Mouse (Mus musculus) C2C12 (cell line): ENCODE measurements around the gene Gna13. TPM values are rescaled to one million over a fixed set of nuclear protein-coding genes. Genes with fewer than 3 reads are reported as not detected.

Experiments
- H3K27me3 ChIP-seq: one replicate; pipeline ENCODE4 v1.6.1; 2011; ENCODE audit not compliant: control insufficient read depth, insufficient read depth, insufficient read length
- H3K36me3 ChIP-seq: one replicate; pipeline ENCODE4 v1.6.1; 2011; ENCODE audit not compliant: control insufficient read depth, insufficient read depth
- H3K4me3 ChIP-seq: one replicate; pipeline ENCODE4 v1.5.1; 2011; ENCODE audit warnings: mild to moderate bottlenecking, control low read depth; ENCODE audit not compliant: poor library complexity, insufficient read depth, severe bottlenecking
- H3K79me2 ChIP-seq: one replicate; pipeline ENCODE4 v1.6.1; 2011; ENCODE audit not compliant: control insufficient read depth, insufficient read depth
- H3K79me3 ChIP-seq: one replicate; pipeline ENCODE4 v1.6.1; 2011; ENCODE audit warnings: low read depth, control low read depth
- H3ac ChIP-seq: one replicate; pipeline ENCODE3; 2011; ENCODE audit warnings: low read depth; ENCODE audit not compliant: control insufficient read depth, insufficient read length
- CEBPB ChIP-seq: IDR thresholded peaks from one replicate; pipeline ENCODE4 v1.6.1; 2011; ENCODE audit warnings: low read depth, mild to moderate bottlenecking, control low read depth, moderate library complexity
- CTCF ChIP-seq: IDR thresholded peaks from one replicate; pipeline ENCODE4 v1.5.1; 2011; ENCODE audit not compliant: control insufficient read depth, insufficient read depth, insufficient read length
- FOSL1 ChIP-seq: IDR thresholded peaks from one replicate; pipeline ENCODE4 v1.8.0; 2011; ENCODE audit warnings: mild to moderate bottlenecking, low read length; ENCODE audit not compliant: poor library complexity, insufficient read depth, severe bottlenecking
- MAX ChIP-seq: IDR thresholded peaks from one replicate; pipeline ENCODE4 v1.6.1; 2011; ENCODE audit warnings: mild to moderate bottlenecking, control low read depth
- MYOD1 ChIP-seq: IDR thresholded peaks from one replicate; pipeline ENCODE4 v1.6.1; 2011; ENCODE audit warnings: low read depth; ENCODE audit not compliant: control insufficient read depth, insufficient read length
- MYOG ChIP-seq: IDR thresholded peaks from one replicate; pipeline ENCODE4 v1.6.1; 2011; ENCODE audit not compliant: control insufficient read depth, insufficient read length; ENCODE audit errors: extremely low read depth
- USF1 ChIP-seq: IDR thresholded peaks from one replicate; pipeline ENCODE4 v1.6.1; 2011; ENCODE audit warnings: low read depth, mild to moderate bottlenecking, control low read depth, moderate library complexity
- polyA plus RNA-seq: library from polyadenylated mRNA; unstranded; fragments of >200 nt; fragmentation: generic; extraction: Trizol; gene quantifications from one replicate; pipeline ENCODE4 v1.2.1, GENCODE M21; 2012; ENCODE audit warnings: missing spikeins

Gene Gna13
- polyA plus RNA-seq, 1 experiment, result 18.1 TPM

- H3K79me2 ChIP-seq, result peaks cover 100% of the 10 kb centered on the region
- no peak overlapping the region for H3ac ChIP-seq
- H3K4me3 ChIP-seq, result no peak overlapping the region
- H3K36me3 ChIP-seq, result peaks cover 22% of the 10 kb centered on the region
- no peak for TF ChIP-seq MYOD1
- TF ChIP-seq FOSL1, result no peak
- TF ChIP-seq MAX, result no peak
- H3K27me3 ChIP-seq, result no peaks in the 10 kb centered on the region
- H3K79me3 ChIP-seq, result peaks cover 91% of the 10 kb centered on the region
Measured at GRCm38 (mm10) chr11:109369026-109369637, 6.5 kb downstream of the Gna13 start.

- H3K27me3 ChIP-seq, result no peaks in the 10 kb centered on the region
- H3K36me3 ChIP-seq, result no peaks in the 10 kb centered on the region
- no peak for TF ChIP-seq CEBPB
- TF ChIP-seq USF1, result no peak
- no peak for TF ChIP-seq MYOG
- TF ChIP-seq FOSL1, result no peak
- no peak overlapping the region for H3K4me3 ChIP-seq
- H3ac ChIP-seq, result no peak overlapping the region
- peaks cover 100% of the 10 kb centered on the region for H3K79me2 ChIP-seq
- peaks cover 88% of the 10 kb centered on the region for H3K79me3 ChIP-seq
Measured at GRCm38 (mm10) chr11:109375412-109375811, 12.8 kb downstream of the Gna13 start.

GRCm38 (mm10) chr11:109376484-109377143 is 14.0 kb downstream of the Gna13 start:
- peaks cover 100% of the 10 kb centered on the region for H3K79me2 ChIP-seq
- no peaks in the 10 kb centered on the region for H3K36me3 ChIP-seq
- no peak for TF ChIP-seq MAX
- no peak for TF ChIP-seq CEBPB
- TF ChIP-seq FOSL1, result no peak
- no peak for TF ChIP-seq CTCF
- no peak for TF ChIP-seq MYOD1
- no peak for TF ChIP-seq MYOG
- no peak for TF ChIP-seq USF1
- no peaks in the 10 kb centered on the region for H3K27me3 ChIP-seq
- H3K4me3 ChIP-seq, result no peak overlapping the region
- H3K79me3 ChIP-seq, result peaks cover 90% of the 10 kb centered on the region
- H3ac ChIP-seq, result no peak overlapping the region

- Histone ChIP-seq H3K27me3 (no peaks in the 10 kb centered on the region), H3K36me3 (no peaks in the 10 kb centered on the region), H3ac (no peak overlapping the region), H3K79me2 (peaks cover 100% of the 10 kb centered on the region), H3K4me3 (no peak overlapping the region), H3K79me3 (peaks cover 90% of the 10 kb centered on the region)
- TF ChIP-seq MYOD1 (no peak), FOSL1 (no peak), MAX (no peak), CTCF (no peak), USF1 (no peak), MYOG (no peak), CEBPB (no peak)
Measured at GRCm38 (mm10) chr11:109377477-109377876, 14.8 kb downstream of the Gna13 start.

GRCm38 (mm10) chr11:109378051-109378450 is 15.4 kb downstream of the Gna13 start:
- H3K79me3 ChIP-seq, result peaks cover 90% of the 10 kb centered on the region
- H3K79me2 ChIP-seq, result peaks cover 100% of the 10 kb centered on the region
- H3K27me3 ChIP-seq, result no peaks in the 10 kb centered on the region
- no peak overlapping the region for H3ac ChIP-seq
- TF ChIP-seq USF1 (no peak), FOSL1 (no peak), CTCF (no peak), CEBPB (no peak), MAX (no peak), MYOD1 (no peak), MYOG (no peak)
- no peak overlapping the region for H3K4me3 ChIP-seq
- no peaks in the 10 kb centered on the region for H3K36me3 ChIP-seq

GRCm38 (mm10) chr11:109380662-109381061 is 18.0 kb downstream of the Gna13 start:
- TF ChIP-seq CEBPB (no peak), CTCF (no peak), MAX (no peak), USF1 (no peak), MYOD1 (no peak), FOSL1 (no peak), MYOG (no peak)
- no peak overlapping the region for H3ac ChIP-seq
- H3K36me3 ChIP-seq, result no peaks in the 10 kb centered on the region
- H3K27me3 ChIP-seq, result no peaks in the 10 kb centered on the region
- H3K79me3 ChIP-seq, result peaks cover 91% of the 10 kb centered on the region
- no peak overlapping the region for H3K4me3 ChIP-seq
- peaks cover 99% of the 10 kb centered on the region for H3K79me2 ChIP-seq
